Mouse (Mus musculus) gastrocnemius, adult 18-20 months (tissue): Measurements from ENCODE around the gene Tas2r102. TPM values are rescaled to one million over a fixed set of nuclear protein-coding genes. Genes with fewer than 3 reads are reported as not detected.

ENCODE experiments used
- DNase-seq: peaks from one replicate; pipeline ENCODE4 v3.0.0; 2021; ENCODE audit warnings: low spot score
- long read RNA-seq, 2 experiments: library from polyadenylated mRNA; stranded (forward); transcript quantifications; one replicate each; pipeline ENCODE4 v2.0.0; 2021
- total RNA-seq, 2 experiments: library from RNA; stranded (reverse); gene quantifications; 2 replicates each; pipeline ENCODE4 v1.2.3; 2021

Tas2r102 gene
- not detected for total RNA-seq
- long read RNA-seq, experiment 1: 0 reads
- long read RNA-seq, experiment 2: 0 reads

GRCm38 (mm10) chr6:132761831-132762230, at the start of gene Tas2r102:
Gene Tas2r102 (plus strand): TSS chr6:132762131.
- no peak for DNase-seq

DNA sequence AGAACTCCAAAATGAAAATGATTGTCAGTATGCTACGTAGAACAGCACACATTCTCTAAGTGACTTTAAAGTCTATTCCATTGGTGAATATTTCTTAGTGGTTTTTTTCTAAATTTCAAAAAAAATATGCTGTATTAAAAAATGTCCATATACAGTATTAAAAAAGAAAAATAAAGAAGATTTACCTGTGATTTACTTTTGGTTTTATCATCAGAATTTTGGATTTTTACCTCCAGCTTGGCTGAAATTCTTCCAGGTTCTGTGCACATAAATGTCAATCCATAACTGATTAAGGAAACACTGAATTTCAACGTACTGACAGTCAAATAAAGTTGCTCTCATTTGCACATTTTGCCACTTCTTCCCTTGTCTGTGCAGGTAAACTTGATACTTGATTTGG, 24.0 kb upstream of the Tas2r102 start, which contains the start of gene Tas2r115:
Tas2r115 (minus strand) TSS at position 101 of the 400 bp plus-strand sequence.
- DNase-seq: no peak

GRCm38 (mm10) chr6:132750206-132750605, 11.7 kb upstream of the Tas2r102 start:
- no peak for DNase-seq

- no peak for DNase-seq
Measured at GRCm38 (mm10) chr6:132754430-132754829, 7.5 kb upstream of the Tas2r102 start, which contains the start of gene Tas2r124. Gene Tas2r124 (plus strand): TSS chr6:132754730.

- DNase-seq: no peak
Measured at GRCm38 (mm10) chr6:132778062-132778461, 16.1 kb downstream of the Tas2r102 start, which contains the start of gene Tas2r136. Gene Tas2r136 (minus strand): TSS chr6:132778162.

GRCm38 (mm10) chr6:132795393-132795792, 33.5 kb downstream of the Tas2r102 start:
- no peak for DNase-seq

- no peak for DNase-seq
Measured at GRCm38 (mm10) chr6:132802518-132802917, 40.6 kb downstream of the Tas2r102 start, which contains the start of gene Tas2r117. Gene Tas2r117 (plus strand): TSS chr6:132802818.

Other genes starting within 250 kb of the Tas2r102 start
- not detected for gene Prh1, start 192.3 kb upstream of the Tas2r102 start, total RNA-seq
- not detected for gene Prp2, start 166.2 kb upstream of the Tas2r102 start, total RNA-seq
- not detected for gene A630073D07Rik, start 110.6 kb upstream of the Tas2r102 start, total RNA-seq
- not detected for gene Tas2r120, start 105.2 kb upstream of the Tas2r102 start, total RNA-seq
- not detected for gene Tas2r121, start 61.1 kb upstream of the Tas2r102 start, total RNA-seq
- not detected for gene Tas2r122, start 50.2 kb upstream of the Tas2r102 start, total RNA-seq
- not detected for gene Tas2r115, start 24.1 kb upstream of the Tas2r102 start, total RNA-seq
- not detected for gene Tas2r124, start 7.4 kb upstream of the Tas2r102 start, total RNA-seq
- gene Tas2r136, start 16.0 kb downstream of the Tas2r102 start, total RNA-seq: not detected
- gene Tas2r117, start 40.7 kb downstream of the Tas2r102 start, total RNA-seq: not detected
- gene Tas2r123, start 85.0 kb downstream of the Tas2r102 start, total RNA-seq: not detected
- gene Tas2r116, start 93.3 kb downstream of the Tas2r102 start, total RNA-seq: not detected
- gene Tas2r110, start 105.9 kb downstream of the Tas2r102 start, total RNA-seq: not detected
- gene Tas2r113, start 130.9 kb downstream of the Tas2r102 start, total RNA-seq: not detected
- not detected for gene Tas2r125, start 147.5 kb downstream of the Tas2r102 start, total RNA-seq
- not detected for gene Tas2r129, start 189.0 kb downstream of the Tas2r102 start, total RNA-seq
- not detected for gene Tas2r131, start 195.8 kb downstream of the Tas2r102 start, total RNA-seq
- gene Tas2r109, start 218.8 kb downstream of the Tas2r102 start, total RNA-seq: not detected